ENCODE assay signal across 10 mouse cellular contexts in the genomic region with DNA sequence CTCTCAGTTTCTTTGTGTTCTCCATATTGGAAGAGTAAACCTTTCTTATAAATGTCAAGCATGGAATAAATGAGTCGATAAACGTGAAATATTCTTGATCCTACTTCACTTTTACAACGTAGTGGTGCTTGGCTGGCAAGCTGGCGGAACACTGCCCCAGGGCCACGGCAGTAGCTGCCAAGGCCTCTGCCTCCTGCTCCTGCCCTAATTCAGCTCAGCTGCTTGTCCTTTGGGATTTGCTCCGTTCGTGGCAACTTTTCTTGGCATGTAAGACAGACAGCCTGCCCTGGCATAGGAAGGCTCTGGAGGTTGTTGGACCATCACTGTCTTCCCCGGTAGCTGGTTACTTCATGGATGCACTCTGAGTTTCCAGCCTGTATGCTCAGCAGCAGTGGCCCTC. TPM values are rescaled to one million over a fixed set of nuclear protein-coding genes. Genes with fewer than 3 reads are reported as not detected.
DNase-seq lines count a peak whose midpoint lies in the region; ATAC-seq lines count a peak whose summit lies in the region.
"Had no signal": no experiment of that assay in that cellular context is flagged by ENCODE, and none has a peak within 500 bp of the region (broad histone marks: within the 10 kb centered on the region; RNA-seq: fewer than 3 reads in every experiment).

No protein-coding gene starts in this region.

- H3K27me3 ChIP-seq in heart, embryonic 15.5 days = no peaks in the 10 kb centered on the region
- H3K27me3 ChIP-seq: Patski had no signal

- H3K27ac ChIP-seq in heart, embryonic 15.5 days = peak overlapping the region; percentile 21; the same call in 1 of the 2 replicates

- H3K4me1 ChIP-seq in heart, embryonic 15.5 days (replicated peaks) = peaks cover 54% of the 10 kb centered on the region

- no peaks in the 10 kb centered on the region for H3K9me3 ChIP-seq in heart, embryonic 15.5 days (replicated peaks)

- no peak for DNase-seq in heart, adult 8-10 months (ENCODE audit: low spot score)
- DNase-seq in NIH3T3 (ENCODE audit: low read depth) = peak; percentile 15
- peak; percentile 65 to 66 for DNase-seq in cerebellum, adult 18-20 months
- DNase-seq in kidney, postnatal 25 days = peak; percentile 48 to 79
- no peak for DNase-seq in urinary bladder, adult 2 months (ENCODE audit: low spot score)
- DNase-seq in layer of hippocampus, adult 11-12 months (ENCODE audit: low spot score) = no peak
- DNase-seq in frontal cortex, postnatal 14 days (ENCODE audit: low spot score in 2 of 2) = no peak
- DNase-seq: lung, adult 18-20 months had no signal

- H3K9ac ChIP-seq in heart, embryonic 15.5 days = no peak overlapping the region

- no peak overlapping the region for H3K4me3 ChIP-seq in heart, embryonic 15.5 days

- ATAC-seq in heart, embryonic 15.5 days (replicated peaks; ENCODE audit: insufficient number of reproducible peaks, insufficient read depth, low FRiP score, low read depth) = no peak
- ATAC-seq: Patski had no signal

- no peaks in the 10 kb centered on the region for H3K36me3 ChIP-seq in heart, embryonic 15.5 days

- no peak overlapping the region for H3K4me2 ChIP-seq in heart, embryonic 15.5 days

- WGBS in heart, embryonic 15.5 days = 55% methylated on average over 8 of the region's 8 CpGs

RNA-seq across cellular contexts. Expression of a gene that starts 19.5 kb away (rescaled TPM):
- 30.6 and 31.5 TPM in 2 replicates for polyA plus RNA-seq in heart, embryonic 15.5 days (2015; fragmentation: Nextera tagmentation; extraction: Ambion mirVana)
- total RNA-seq in heart, adult 8-10 months (2022) = 10 to 100 TPM; 16.3 to 19.9 (median 17.9) TPM
- 50.7 and 62.2 TPM in 2 replicates for polyA plus RNA-seq in urinary bladder, adult 2 months (2012; rRNA removed)

RNA-seq across cellular contexts. Expression of a gene that starts 20.3 kb away (rescaled TPM):
- 33.3 and 33.5 TPM in 2 replicates for polyA plus RNA-seq in heart, embryonic 15.5 days (2015; fragmentation: Nextera tagmentation; extraction: Ambion mirVana)
- total RNA-seq in heart, adult 8-10 months (2022) = 10 to 100 TPM; 35.9 to 38.7 (median 37.9) TPM
- polyA plus RNA-seq in urinary bladder, adult 2 months (2012; rRNA removed) = 28.3 and 31.8 TPM in 2 replicates

Comparison
In these comparisons a context has a peak if more than half of its experiments do, and no peak if none do; other contexts are left out.
1. DNase-seq: peak in NIH3T3 (single experiment), cerebellum, adult 18-20 months (2 of 2) and kidney, postnatal 25 days (2 of 2); none in heart, adult 8-10 months (single experiment), urinary bladder, adult 2 months (single experiment), layer of hippocampus, adult 11-12 months (single experiment) and frontal cortex, postnatal 14 days (0 of 2).